Mouse (Mus musculus) mammary gland, adult 2 months (tissue): Measurements from ENCODE around the gene Limd1. TPM values are rescaled to one million over a fixed set of nuclear protein-coding genes. Genes with fewer than 3 reads are reported as not detected.

Source experiments
- polyA plus RNA-seq: library from polyadenylated mRNA; depleted of rRNA; stranded (reverse); fragments of >200 nt; gene quantifications from 2 replicates; pipeline ENCODE4 v1.2.3, GENCODE M21; 2012; ENCODE audit warnings: low replicate concordance; rRNA removed

Limd1 gene
- 58.9 and 73.3 TPM in 2 replicates for polyA plus RNA-seq

DNA sequence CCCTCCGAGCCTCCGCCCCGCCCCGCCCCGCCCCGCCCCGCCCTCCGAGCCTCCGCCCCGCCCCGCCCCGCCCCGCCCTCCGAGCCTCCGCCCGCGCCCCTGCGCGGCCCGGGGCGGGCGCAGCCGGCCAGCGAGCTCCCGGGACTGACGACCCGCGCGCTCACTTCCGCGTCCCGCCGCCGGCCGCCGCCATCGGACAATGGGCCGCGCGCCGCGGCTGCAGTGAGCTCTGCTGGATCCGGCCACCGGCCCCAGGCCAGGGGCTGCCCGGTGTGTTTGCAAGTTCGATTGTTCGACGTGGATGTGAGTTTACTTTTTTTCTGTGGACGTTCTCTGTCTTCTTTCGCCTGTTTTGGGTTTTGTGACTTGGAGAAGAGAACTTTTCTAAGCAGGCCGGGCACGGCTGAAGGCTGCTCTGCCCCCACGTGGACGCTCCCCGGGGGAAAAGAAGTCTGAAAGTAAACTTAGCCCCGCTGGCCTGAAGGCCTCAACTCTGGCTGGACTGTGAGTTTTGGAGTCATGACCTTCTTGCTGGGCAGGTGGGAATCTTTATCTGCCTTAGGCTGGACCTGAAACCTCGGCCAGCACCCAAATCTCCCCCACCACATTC lies at the start of gene Limd1:
TSS of gene Limd1 (plus strand) at position 121 of the 610 bp plus-strand sequence.

DNA sequence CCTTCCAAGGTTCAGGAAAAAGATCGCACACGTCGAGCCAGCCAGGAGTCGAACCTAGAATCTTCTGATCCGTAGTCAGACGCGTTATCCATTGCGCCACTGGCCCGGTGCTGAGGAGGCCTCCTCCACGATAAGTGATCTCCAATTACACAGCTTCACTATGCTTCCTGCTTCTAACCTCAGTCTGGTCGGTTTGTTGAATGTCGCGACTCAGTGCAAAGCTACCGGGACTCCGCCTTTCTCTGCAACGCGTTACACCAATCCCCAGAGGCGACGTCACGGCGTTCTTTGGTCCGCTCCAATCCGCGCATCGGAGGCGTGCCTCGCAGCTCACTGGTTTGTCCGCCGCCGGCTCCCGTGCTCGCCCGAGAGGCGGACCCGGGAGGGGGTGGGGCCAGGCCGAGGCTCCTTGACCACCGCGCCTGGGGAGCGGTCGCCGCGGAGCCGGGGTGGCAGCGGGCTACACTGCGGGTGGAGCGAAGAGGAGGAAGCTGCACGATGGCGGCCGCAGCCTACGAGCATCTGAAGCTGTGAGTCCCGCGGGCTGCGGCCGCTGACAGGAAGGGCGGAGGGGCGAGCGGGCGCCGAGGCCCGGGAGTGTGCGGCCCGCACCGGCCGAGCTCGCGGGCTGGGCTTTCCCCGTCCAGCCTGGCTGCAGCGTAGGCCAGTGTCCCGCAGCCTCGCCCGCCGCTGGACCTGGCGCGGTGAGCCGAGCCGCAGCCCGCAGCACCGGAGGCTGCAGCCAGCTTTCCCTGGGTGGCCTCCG lies 51.1 kb downstream of the Limd1 start, which contains the start of gene Sacm1l:
TSS of gene Sacm1l (plus strand) at position 368 of the 766 bp plus-strand sequence.

Other genes starting within 250 kb of the Limd1 start
- gene Tmem158, start 217.9 kb upstream of the Limd1 start, polyA plus RNA-seq = 33.6 and 176 TPM in 2 replicates
- 149 and 209 TPM in 2 replicates for gene Lars2, start 111.8 kb upstream of the Limd1 start, polyA plus RNA-seq
- 4.1 and 11.9 TPM in 2 replicates for gene Sacm1l, start 51.1 kb downstream of the Limd1 start, polyA plus RNA-seq
- gene Slc6a20b, start 153.9 kb downstream of the Limd1 start, polyA plus RNA-seq = not detected in 2 replicates
- gene Ccr9, start 199.7 kb downstream of the Limd1 start, polyA plus RNA-seq = 6.3 and 10.1 TPM in 2 replicates
- gene Slc6a20a, start 200.2 kb downstream of the Limd1 start, polyA plus RNA-seq = 1.0 and 1.6 TPM in 2 replicates
- 1.2 and 6.3 TPM in 2 replicates for gene Lztfl1, start 239.0 kb downstream of the Limd1 start, polyA plus RNA-seq